Mouse (Mus musculus): ENCODE results near the gene Slc35c2. TPM values are rescaled to one million over a fixed set of nuclear protein-coding genes. Genes with fewer than 3 reads are reported as not detected.

Gene Slc35c2
- polyA plus RNA-seq, 1 experiment, result 40.8 TPM

- Histone ChIP-seq H3K4me1 (ENCODE audit: control insufficient read depth, insufficient read depth, low read length) (no peaks in the 10 kb centered on the region), H3K27ac (ENCODE audit: insufficient read depth, low read length) (no peak overlapping the region), H3K4me3 (ENCODE audit: insufficient read depth, low read length) (peak overlapping the region; percentile 48)
- TF ChIP-seq CTCF (IDR thresholded peaks at IDR 0.05; ENCODE audit: borderline replicate concordance, insufficient read depth, low read length) (no peak), POLR2A (IDR thresholded peaks at IDR 0.05; ENCODE audit: low read depth, low read length) (no peak)
Measured at GRCm38 (mm10) chr2:165234291-165234612, 53.4 kb downstream of the Slc35c2 start.

- TF ChIP-seq CTCF (IDR thresholded peaks at IDR 0.05; ENCODE audit: borderline replicate concordance, insufficient read depth, low read length) (0 out of 2 replicates have a peak, but pooled peaks have one; percentile 7), POLR2A (IDR thresholded peaks at IDR 0.05; ENCODE audit: low read depth, low read length) (no peak)
- Histone ChIP-seq H3K4me1 (ENCODE audit: control insufficient read depth, insufficient read depth, low read length) (no peaks in the 10 kb centered on the region), H3K27ac (ENCODE audit: insufficient read depth, low read length) (no peak overlapping the region), H3K4me3 (ENCODE audit: insufficient read depth, low read length) (peak overlapping the region; percentile 48; the same call in 1 of the 2 replicates)
Measured at GRCm38 (mm10) chr2:165233491-165234290, 54.0 kb downstream of the Slc35c2 start.

- H3K27ac ChIP-seq (ENCODE audit: insufficient read depth, low read length), result no peak overlapping the region
- H3K4me1 ChIP-seq (ENCODE audit: control insufficient read depth, insufficient read depth, low read length), result no peaks in the 10 kb centered on the region
- no peak overlapping the region for H3K4me3 ChIP-seq (ENCODE audit: insufficient read depth, low read length)
- no peak for TF ChIP-seq CTCF (IDR thresholded peaks at IDR 0.05; ENCODE audit: borderline replicate concordance, insufficient read depth, low read length)
- TF ChIP-seq POLR2A (IDR thresholded peaks at IDR 0.05; ENCODE audit: low read depth, low read length), result no peak
Measured at GRCm38 (mm10) chr2:165229050-165229449, 58.6 kb downstream of the Slc35c2 start.

Other genes with a start within 250 kb of the Slc35c2 start
- gene Cd40, start 232.2 kb downstream of the Slc35c2 start, polyA plus RNA-seq (2011; ENCODE audit: insufficient read length, low read depth, missing spikeins), result 1.2 and 2.0 TPM in 2 replicates
- gene 1700025C18Rik, start 197.1 kb downstream of the Slc35c2 start, polyA plus RNA-seq (2011; ENCODE audit: insufficient read length, low read depth, missing spikeins), result not detected in 2 replicates
- not detected in 2 replicates for gene Cdh22, start 53.0 kb downstream of the Slc35c2 start, polyA plus RNA-seq (2011; ENCODE audit: insufficient read length, low read depth, missing spikeins)
- gene Elmo2, start 38.6 kb upstream of the Slc35c2 start, polyA plus RNA-seq (2011; ENCODE audit: insufficient read length, low read depth, missing spikeins), result 57.5 and 66.3 TPM in 2 replicates
- gene Zfp663, start 80.9 kb upstream of the Slc35c2 start, polyA plus RNA-seq (2011; ENCODE audit: insufficient read length, low read depth, missing spikeins), result not detected in 2 replicates
- gene Zfp334, start 100.4 kb upstream of the Slc35c2 start, polyA plus RNA-seq (2011; ENCODE audit: insufficient read length, low read depth, missing spikeins), result 10.7 and 12.2 TPM in 2 replicates
- gene Ocstamp, start 112.5 kb upstream of the Slc35c2 start, polyA plus RNA-seq (2011; ENCODE audit: insufficient read length, low read depth, missing spikeins), result not detected in 2 replicates
- gene Slc13a3, start 185.4 kb upstream of the Slc35c2 start, polyA plus RNA-seq (2011; ENCODE audit: insufficient read length, low read depth, missing spikeins), result 0.16 TPM in 1 of 2 replicates, not detected in the other
- 9.0 and 12.4 TPM in 2 replicates for gene Trp53rka, start 205.5 kb upstream of the Slc35c2 start, polyA plus RNA-seq (2011; ENCODE audit: insufficient read length, low read depth, missing spikeins)
- gene Slc2a10, start 215.9 kb upstream of the Slc35c2 start, polyA plus RNA-seq (2011; ENCODE audit: insufficient read length, low read depth, missing spikeins), result 9.2 and 10.9 TPM in 2 replicates